Mouse (Mus musculus) erythroblast, embryonic 14.5 days (primary cell): ENCODE results near the gene Scgb3a1.

Experiments used
- GATA1 ChIP-seq: IDR thresholded peaks from 2 replicates; pipeline ENCODE4 v1.6.1; 2012; ENCODE audit warnings: low read length, inconsistent platforms, mixed read lengths
- TAL1 ChIP-seq: IDR thresholded peaks from 3 replicates; pipeline ENCODE4 v1.6.1; 2012; ENCODE audit warnings: low read length, inconsistent platforms, mixed read lengths

DNA sequence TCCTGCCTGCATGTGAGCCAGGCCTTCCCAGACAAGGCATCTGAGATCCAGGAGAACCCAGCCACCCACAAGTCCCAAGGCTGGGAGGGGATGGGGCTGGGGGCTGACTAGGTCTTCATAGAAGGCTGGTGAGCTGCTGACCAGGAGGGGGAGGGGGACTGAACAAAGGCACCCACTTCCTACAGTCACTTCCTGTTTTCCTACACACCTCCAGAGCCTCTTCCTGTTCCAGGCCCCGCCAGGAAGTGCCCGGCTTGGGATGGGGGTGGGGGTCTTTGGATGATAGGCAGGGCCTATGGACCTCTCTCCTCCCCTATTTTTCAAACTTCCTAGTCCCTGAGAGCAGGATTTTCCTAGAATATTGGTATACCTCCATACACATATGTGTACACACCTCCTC, 31.2 kb upstream of the Scgb3a1 start:
- TF ChIP-seq GATA1 (no peak), TAL1 (no peak)
